Mouse (Mus musculus): ENCODE data around the gene Oas2.
A peak's percentile ranks its signal among the peaks of the same experiment; 100 is the strongest.

DNA sequence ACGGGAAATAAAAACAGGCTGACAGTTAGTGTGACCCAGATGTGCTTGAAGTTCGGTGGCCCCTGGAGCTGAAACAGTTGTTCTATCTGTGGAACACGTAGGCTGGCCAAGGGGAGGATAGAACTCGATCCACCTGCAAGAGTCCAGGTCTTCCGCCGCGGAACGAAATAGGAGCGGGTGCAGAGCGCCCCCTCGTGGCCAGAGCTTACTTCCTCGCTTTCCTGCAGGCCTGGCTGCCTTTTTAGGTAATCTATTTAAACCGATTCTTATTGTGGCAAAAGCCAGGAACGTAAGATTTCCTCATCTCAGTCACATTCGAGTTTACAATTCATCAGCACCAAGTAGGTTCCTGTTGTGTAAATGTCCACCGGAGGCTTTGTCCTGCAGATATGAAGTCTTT, 35.3 kb downstream of the Oas2 start:
- peak; percentile 89 for TF ChIP-seq CTCF (IDR thresholded peaks at IDR 0.05; ENCODE audit: control insufficient read depth, insufficient read depth, low read length)
- no peak for TF ChIP-seq POLR2A (IDR thresholded peaks at IDR 0.05; ENCODE audit: borderline replicate concordance, control insufficient read depth, low read depth, low read length)

All from bone marrow, adult 2 months (tissue).